Mouse (Mus musculus): ENCODE data around the gene Rlim.

The Rlim gene

DNA sequence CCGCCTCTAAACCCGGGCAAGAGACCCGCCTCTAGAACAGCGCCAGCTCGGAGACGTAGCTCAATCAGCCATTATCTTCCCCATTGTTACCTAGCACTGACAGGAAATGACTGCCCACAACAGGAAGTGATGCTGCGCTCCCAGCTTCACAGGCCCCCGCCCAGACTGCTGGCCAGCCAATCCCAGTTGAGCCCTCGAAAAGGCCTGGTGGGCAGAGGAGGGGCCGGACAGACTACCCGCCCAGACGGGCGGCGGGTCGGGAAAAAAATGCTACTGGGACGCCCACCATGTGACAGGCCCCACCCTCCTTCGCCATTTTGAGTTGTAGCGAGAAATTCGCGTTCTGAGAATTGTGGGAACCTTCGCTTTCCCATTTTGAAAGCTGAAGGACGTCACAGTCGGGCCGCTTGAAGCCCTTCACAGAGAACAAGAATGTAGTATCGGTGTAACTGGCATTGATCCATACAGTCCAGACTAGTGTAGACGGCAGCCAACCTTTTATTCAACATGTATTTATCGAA lies at the start of gene Rlim:
TSS of gene Rlim (minus strand) at position 116 of the 521 bp plus-strand sequence.
- peak; percentile 61 to 80 for DNase-seq (ENCODE audit: low spot score in 2 of 2)

DNA sequence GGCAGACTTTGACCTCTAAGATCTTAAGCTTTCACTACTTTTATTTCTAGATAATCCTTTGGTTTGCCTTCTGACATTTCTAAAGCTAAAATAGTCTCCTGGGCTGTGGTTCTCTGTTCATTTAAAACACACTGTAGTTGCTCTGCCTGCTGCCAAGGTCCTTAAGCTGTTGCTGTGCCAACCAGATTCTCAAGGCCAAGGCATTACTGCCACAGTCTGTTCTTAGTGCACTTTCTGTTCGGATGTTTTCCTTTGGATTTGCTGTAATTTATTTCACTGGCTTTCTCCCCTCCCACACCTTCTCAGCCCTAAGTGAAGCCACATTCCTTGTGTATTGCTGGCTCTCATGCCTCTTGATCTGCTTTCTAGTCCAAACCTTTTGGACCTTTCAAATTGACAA lies 36.1 kb upstream of the Rlim start:
- DNase-seq (ENCODE audit: low spot score in 2 of 2): no peak

DNA sequence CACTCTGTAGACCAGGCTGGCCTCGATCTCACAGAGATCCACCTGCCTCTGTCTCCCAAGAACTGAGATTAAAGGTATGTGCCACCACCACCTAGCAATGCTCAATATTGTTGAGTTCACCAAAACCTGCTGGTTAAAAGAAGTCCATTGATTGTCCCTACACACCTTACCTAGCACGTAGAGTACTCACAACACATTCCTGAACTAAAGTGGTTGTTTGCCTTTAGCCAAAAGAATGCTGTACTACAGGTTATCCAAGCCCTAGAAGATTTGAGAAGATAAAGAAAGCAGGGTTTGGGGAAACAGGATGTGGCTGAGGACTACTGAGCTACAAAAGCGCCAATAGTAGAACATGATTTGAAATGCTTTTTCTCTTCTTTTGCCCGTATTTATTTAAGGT lies 34.0 kb upstream of the Rlim start:
- no peak for DNase-seq (ENCODE audit: low spot score in 2 of 2)

DNA sequence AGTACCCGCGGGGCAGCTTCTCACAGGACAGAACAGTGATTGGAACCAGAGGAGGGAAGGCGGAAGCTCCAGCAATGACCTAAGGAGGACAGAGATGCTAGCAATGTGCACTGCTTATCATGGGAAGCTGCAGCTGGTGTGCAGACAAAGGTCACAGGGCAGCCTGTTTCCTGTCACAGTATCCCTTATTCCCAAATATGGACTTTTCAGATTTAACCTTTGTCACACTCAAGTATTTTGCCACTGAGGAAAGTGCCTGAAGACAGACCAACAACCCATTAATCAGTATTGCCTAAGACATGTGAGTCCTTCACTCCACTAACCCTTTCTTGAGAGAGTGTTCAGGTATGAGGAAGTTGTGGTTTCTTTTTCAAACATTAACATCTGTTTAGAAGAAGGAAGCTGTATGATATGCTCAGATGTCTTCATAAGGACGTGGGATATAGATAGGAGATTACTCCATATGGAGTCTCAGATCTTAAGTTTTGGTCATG lies 32.3 kb upstream of the Rlim start:
- no peak for DNase-seq (ENCODE audit: low spot score in 2 of 2)

DNA sequence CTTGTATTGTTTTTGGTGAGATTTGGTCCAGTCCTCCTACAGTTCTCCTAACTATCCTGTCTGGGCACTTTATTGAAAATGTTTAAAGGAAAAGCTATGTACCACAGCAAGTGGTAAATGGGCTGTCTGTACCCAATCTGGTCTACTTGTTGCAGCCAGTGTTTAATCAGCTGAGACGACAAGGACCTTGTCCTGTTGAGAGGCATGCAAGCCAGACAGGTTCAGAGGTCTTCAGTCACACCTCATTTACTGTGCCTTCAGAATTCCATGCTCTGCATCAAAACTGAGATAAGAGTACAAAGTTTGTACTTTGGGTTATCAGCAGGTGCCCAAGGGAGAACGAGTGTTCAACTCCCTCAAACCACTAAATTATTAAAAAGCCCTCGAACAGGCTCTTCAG lies 13.7 kb upstream of the Rlim start:
- DNase-seq (ENCODE audit: low spot score in 2 of 2): no peak

DNA sequence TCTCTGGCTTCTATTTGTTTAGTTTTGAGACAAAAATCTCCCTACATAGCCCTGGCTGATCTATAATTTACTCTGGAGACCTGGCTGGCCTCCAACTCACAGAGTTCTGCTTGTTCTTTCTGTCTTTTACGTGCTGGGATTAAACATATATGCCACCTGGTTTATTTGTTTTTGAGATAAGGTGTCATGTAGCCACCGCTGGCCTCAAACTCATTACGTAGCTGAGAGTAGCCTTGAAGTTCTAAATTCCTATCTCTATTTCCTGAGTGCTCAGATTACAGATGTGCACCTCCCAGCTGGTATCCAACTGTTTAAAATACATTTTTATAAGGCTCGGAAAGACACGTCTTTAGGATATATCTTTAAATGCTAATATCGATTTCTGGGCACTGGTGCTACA lies 12.8 kb upstream of the Rlim start:
- DNase-seq (ENCODE audit: low spot score in 2 of 2): no peak

DNA sequence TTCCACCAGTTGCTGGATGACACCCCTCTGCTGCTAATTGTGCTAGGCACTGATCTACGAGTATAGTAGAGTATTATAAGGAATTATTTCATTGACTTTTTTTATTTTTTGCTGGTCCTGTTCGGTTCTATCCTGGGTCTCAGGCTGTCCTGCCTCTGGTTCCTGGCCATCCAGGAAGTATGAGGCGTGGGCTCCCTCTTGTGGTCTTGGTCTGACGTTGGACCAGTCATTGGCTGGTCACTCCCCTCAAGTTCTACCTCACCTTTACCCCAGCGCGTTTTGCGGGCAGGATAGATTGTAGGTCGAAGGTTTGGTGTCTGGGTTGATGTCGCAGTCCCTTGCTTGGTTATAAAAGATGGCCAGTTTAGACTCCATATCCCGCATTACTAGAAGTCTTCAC lies 10.6 kb upstream of the Rlim start:
- DNase-seq (ENCODE audit: low spot score in 2 of 2): no peak

DNA sequence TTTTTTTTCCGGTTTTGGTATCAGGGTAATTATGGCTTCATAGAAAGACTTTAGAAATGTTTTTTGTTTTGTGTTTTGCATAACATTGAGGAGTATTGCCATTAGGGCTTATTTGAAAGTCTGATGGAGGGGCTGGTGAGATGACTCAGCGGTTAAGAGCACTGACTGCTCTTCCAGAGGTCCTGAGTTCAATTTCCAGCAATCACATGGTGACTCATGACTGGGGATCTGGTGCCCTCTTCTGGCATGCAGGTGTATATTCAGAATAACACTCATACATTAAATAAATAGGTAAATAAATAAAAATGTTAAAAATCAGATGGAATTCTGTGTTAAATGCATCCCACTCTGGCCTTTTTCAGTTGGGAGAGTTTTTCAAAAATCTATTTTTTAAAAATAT lies 9.3 kb upstream of the Rlim start:
- no peak for DNase-seq (ENCODE audit: low spot score in 2 of 2)

DNA sequence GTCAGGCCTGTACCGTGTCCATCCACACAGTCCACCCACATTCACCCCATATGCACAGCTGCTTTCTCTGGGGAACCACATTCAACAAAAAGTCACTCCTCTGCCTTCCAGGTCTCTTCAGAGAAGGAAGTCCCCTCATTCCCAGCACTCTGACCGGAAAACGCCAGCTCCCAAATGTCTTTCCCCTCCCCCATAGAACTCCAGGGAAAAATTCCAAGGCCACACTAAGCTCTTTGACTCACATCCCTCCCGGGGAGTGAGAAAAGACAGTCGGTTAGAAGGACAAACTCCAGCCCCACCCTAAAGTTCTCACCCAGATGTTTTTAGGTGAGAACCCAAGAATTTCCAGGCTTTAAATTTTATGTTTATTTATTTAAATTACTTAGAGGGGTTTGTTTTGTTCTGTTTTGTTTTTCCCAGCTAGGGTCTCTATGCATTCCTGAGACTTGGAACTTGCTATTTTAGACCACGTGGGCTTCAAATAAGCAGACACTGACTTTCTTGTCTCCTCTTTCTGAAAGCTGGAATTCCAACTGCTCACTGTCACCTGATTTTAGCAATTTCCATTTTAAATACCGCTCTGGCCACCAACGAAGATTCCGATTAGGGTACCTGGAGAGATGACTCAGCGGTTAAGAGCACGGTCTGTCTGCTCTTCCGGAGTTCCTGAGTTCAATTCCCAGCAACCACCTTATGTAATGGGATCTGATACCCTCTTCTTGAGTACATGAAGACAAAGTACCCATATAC lies 6.3 kb upstream of the Rlim start:
- no peak for DNase-seq (ENCODE audit: low spot score in 2 of 2)

DNA sequence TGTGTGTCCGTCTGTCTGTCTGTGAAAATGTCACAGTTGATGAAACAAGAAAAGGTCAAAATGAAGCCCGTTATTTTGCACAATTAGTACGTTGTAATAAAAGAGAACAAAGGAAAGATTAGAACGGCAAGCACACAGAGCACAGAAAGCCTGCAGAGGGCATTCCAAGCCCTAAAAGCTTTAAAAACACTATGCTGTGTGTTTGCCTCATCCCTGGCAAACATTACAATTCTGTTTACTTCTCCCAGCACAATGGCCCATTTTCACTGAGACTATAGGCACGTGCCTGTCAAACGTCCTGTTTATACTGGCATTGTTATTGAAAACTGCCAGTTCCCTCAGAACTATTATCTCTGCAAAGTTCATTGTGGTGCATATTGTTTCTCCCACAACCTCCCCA lies 5.1 kb upstream of the Rlim start:
- DNase-seq (ENCODE audit: low spot score in 2 of 2): no peak

DNA sequence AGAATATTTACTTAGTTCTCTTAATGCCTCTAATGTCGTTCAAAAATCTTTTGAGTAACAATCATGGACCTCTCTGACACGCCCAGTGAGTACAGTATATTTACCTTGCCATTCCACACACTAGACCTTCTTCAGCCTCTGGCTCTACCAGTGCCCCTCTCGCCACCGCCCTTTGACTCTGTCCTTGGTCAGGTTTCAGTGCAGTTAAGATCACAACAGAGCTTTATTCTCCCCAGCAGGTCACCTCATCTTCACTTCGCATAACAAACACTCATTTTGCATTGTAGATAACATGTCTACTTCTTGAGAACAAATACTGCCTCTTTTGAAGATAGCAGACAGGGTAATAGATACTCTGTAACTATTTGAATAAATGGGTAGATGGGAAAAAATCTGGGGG lies 3.9 kb upstream of the Rlim start:
- DNase-seq (ENCODE audit: low spot score in 2 of 2): no peak

DNA sequence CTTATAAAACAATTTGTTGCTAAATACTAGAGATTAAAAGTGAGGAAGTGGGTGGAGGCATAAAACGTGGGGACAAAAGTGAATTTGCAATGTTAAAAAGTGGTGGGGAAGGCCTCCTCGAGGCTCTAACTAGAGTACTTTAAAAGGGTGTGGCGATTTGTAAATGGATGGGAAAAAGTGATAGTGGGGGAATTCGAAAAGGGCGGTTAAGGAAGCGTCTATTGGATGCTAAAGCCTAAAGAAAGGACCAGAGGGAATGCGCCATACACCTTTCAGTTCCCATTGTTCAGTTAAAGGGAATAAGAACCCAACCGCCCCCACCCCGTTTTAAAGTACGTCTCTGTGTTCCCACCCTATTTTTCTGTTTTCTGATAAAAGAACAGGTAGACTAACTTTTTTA lies 722 bp upstream of the Rlim start:
- DNase-seq (ENCODE audit: low spot score in 2 of 2): no peak

DNA sequence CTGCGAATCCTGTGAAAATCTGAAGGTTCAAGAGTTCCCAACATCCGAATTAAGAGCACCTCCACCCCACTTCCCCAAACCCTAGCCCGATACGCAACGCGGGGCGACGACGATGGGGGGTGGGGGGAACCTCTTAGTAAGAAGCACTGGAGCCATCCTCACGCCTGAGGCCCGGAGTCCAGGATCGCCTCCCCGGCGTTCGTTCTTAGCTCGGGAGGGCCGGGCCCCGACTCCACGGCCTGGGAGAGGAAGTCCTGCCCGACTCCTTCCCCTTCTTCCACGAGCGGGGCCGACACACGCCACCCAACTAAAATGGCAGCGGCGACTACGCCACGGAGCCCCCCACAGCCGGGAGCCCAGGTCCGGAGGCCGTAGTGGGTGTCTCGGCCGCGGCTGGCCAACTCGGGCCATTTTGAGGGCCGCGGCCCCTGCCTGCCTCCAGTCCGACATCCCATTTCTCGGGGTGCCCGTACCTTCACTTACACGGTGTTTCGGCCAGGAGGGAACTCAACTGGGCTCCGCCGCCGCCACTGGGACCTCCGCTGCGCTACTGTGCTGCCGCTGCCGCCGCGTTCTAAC lies 405 bp downstream of the Rlim start:
- DNase-seq (ENCODE audit: low spot score in 2 of 2): peak in 1 of 2 experiments; percentile 4

DNA sequence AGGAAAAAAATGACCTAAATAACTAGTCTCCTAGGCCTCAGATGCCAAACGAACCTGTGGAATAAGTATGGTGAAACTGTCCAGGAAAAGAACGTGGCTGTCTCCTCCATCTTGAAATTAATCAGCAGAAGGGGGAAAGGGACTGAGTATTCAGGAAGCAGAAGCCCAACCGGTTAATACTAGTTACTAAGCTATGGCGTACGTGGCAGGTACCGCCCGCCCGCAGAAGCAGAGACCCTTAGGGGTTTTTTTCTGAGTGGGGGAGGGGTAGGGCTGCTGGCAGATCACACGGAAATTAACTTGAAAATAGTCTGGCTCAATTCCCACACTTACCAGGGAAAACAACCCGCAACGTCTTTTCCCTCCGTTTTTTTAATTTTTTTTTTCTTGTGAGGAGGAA lies 1.0 kb downstream of the Rlim start:
- no peak for DNase-seq (ENCODE audit: low spot score in 2 of 2)

DNA sequence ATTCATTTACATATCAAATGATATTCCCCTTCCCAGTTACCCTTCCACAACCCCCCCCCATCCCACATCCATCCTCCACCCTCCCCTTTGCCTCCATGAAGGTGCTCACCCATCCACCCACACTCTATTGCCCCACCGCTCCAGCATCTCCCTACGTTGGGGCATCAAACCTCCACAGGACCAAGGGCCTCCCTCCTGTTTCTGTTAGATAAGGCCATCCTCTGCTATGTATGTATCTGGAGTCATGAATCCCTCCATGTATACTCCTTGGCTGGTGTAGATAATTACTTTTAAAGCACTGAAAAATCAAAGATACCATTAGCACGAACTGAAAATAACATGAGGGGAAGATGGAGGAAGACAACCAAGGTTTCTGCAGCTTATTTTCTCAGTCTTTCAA lies 41.4 kb downstream of the Rlim start:
- DNase-seq (ENCODE audit: low spot score in 2 of 2): no peak

DNA sequence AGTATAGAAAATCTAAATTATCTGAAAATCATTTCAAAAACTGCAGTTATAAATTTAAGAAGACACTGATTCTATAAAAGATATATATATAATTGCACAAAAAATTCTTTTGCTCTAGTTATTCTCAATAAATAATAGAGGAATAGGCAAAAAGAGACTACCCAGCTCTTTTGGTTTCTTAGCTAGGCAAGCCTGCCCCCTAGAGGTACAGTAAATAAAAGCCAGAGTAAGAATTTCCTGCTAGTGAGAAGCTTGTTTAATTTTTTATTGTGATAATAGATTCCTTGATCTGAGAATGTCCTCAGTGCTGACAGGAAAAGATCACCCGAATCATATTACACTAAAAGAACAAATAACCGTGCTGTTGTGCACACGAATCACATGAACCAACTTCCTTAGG lies 43.8 kb downstream of the Rlim start:
- no peak for DNase-seq (ENCODE audit: low spot score in 2 of 2)

DNA sequence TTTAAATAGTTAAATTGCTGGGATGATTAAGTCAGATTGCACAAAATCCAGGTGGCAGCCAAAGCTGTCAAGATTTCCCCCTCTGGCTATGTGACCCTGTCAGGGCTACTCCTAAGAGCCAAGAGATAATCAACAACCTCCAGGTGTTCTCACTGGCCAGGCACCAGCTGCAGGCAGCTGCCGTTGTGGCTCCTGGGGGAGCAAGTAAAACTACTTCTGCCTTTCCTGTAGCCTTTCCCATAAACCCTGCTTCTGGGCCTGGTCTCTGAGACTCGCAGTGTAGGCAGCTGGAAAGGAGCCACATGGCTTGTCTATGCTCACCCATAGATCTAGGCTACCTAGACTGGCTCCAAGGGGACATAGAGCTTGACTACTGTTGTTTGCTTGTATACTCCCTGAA lies 58.6 kb downstream of the Rlim start:
- no peak for DNase-seq (ENCODE audit: low spot score in 2 of 2)

DNA sequence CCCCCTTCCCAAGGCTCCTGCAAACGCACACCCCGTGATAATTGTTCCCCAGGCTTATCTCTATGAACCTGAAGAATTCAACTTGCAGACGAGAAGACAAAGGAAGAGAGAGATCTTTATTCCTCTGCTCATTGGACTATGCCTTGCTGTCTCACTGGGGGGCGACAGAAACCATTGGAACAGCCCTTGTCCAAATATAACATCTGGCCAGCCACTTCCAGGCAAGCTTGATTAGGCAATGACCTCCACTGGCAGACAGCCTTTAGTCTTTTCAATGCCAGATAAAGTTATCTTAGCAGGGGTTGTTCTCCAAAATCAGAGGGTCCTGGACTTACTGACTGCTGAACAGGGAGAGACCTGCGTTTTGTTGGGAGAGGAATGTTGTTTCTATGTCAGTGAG lies 62.1 kb downstream of the Rlim start:
- DNase-seq (ENCODE audit: low spot score in 2 of 2): no peak

DNA sequence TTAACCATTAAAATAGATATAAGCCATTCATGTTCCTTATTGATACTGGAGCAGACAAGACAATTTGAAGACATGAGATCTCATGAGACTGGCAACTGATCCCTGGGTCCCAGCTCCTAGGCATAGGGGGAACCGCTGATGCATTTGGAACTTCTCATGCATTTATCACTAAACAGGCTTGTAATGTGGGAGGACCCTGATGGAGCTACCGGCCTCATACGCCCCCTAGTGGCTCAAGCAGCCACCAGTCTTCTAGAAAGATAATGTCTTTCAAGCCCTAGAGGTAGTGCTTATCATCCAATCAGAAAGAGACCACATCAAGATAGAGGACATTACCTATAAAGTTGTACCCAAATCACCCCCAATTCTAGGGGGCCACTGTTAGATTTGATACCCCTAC lies 66.3 kb downstream of the Rlim start:
- peak; percentile 8 to 21 for DNase-seq (ENCODE audit: low spot score in 2 of 2)

All from frontal cortex, postnatal 25 days (tissue).